Mouse (Mus musculus): ENCODE measurements around the gene Dytn. TPM values are rescaled to one million over a fixed set of nuclear protein-coding genes. Genes with fewer than 3 reads are reported as not detected.

The Dytn gene
- total RNA-seq, 4 experiments from 2014 or later, result not detected

DNA sequence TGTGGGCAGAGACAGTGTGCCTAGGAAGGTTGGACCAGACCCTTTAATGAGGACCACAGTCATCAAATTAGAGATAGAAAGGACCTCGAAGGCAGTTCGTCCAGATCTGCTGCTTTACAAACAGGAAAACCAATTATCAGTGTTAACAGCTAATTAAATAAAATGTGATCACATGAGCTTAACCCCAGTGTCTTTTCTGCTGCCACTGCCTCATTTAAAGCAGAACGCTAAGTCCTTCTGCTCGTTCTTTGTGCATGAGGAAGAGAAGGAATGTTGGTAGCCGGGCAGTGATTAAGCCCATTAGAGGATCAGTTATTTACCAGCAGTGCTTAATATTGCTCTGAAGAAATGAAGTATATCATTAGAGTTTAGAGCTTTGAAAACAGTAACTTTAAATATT, 109.9 kb downstream of the Dytn start:
- DNase-seq, result no peak

DNA sequence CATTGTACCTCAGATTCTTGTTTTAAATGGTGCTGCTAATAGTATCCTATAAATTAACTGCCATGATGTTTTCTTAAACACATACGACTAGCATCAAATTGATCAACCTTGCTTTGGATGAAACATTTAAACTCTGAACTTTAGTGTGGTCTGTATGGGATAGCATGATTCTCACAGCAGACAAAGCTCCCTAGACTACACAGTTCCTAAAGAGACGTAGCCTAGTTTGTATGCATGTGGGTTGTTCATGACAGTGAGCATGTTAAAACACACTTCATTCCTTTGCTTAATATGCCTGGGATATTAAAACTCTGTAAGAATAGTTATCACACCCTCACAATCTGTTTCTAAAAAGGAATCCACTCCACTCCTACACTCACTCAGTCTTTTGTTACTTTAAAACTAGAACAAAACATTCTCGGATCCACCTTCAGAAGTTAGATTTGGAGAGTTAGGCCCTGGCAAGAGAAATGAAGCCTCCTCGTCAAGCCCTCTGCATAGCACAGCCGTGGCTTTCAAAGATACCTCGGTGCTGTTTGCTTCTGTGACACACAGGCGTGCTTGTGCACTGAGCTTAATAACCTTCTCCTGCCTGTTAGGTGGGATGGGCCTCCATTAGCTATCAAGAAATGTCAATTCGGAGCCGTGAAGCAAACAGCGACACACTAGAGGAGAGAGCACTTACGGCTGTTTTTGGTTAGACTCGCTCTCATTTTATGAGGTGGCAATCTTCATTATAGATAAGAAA, 112.7 kb downstream of the Dytn start:
- no peak for DNase-seq

DNA sequence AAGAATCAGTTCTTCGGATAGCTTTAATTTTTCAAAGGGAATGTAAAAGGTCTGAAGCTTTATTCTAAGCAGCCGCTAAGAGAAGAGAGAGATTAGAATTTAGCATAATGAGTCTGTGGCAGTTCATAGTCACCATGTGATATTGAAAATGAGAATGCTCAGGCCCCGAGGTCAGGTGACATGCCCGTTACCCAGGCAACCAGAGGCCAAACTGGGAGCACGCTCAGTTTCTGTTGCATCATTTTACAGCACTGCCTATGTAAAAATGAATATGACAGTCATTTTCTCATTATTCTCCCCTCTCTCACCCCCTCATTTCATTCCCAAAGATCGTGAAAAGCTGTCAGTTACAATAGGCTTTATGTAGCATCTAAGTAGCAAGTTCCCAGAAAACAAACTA, 113.3 kb downstream of the Dytn start:
- DNase-seq, result no peak

Other genes with a start within 250 kb of the Dytn start
- 10 to 100 TPM; 15.3 to 33.0 (median 21.5) TPM for gene Adam23, start 241.0 kb downstream of the Dytn start, total RNA-seq (2022)
- not detected for gene Gm39653, start 71.0 kb downstream of the Dytn start, total RNA-seq (2022)
- gene Mdh1b, start 43.4 kb upstream of the Dytn start, total RNA-seq (2022), result under 1 TPM in 2 of 4 experiments, not detected in 2; 0.21 to 0.46 TPM
- 10 to 100 TPM; 22.2 to 35.0 (median 28.4) TPM for gene Fastkd2, start 43.7 kb upstream of the Dytn start, total RNA-seq (2022)
- not detected for gene 4933402D24Rik, start 82.3 kb upstream of the Dytn start, total RNA-seq (2022)

Data from adrenal gland, adult 8-10 months (tissue).